Mouse (Mus musculus) ES-Bruce4 (cell line): ENCODE data around the gene Cnpy3. TPM values are rescaled to one million over a fixed set of nuclear protein-coding genes. Genes with fewer than 3 reads are reported as not detected.

Experiments
- H3K27ac ChIP-seq: 2 replicates; pipeline ENCODE4 v1.5.1; 2012; ENCODE audit warnings: low read length, inconsistent platforms; ENCODE audit not compliant: insufficient read depth
- H3K27me3 ChIP-seq: 2 replicates; pipeline ENCODE4 v1.6.1; 2012; ENCODE audit warnings: mild to moderate bottlenecking, low read length, inconsistent platforms; ENCODE audit not compliant: control insufficient read depth, poor library complexity, insufficient read depth, severe bottlenecking
- H3K36me3 ChIP-seq: 2 replicates; pipeline ENCODE4 v1.6.1; 2012; ENCODE audit warnings: inconsistent platforms, mild to moderate bottlenecking, low read length, moderate library complexity; ENCODE audit not compliant: control insufficient read depth, poor library complexity, insufficient read depth, severe bottlenecking
- H3K4me1 ChIP-seq: one replicate; pipeline ENCODE4 v1.8.1; 2011; ENCODE audit warnings: low read length; ENCODE audit not compliant: control insufficient read depth, insufficient read depth
- H3K4me3 ChIP-seq: 2 replicates; pipeline ENCODE4 v1.5.1; 2011; ENCODE audit warnings: low read depth, mild to moderate bottlenecking, low read length
- H3K9ac ChIP-seq: 2 replicates; pipeline ENCODE4 v1.6.1; 2012; ENCODE audit warnings: low read depth, mild to moderate bottlenecking, inconsistent platforms; ENCODE audit not compliant: poor library complexity, severe bottlenecking
- H3K9me3 ChIP-seq: replicated peaks from 2 replicates; pipeline ENCODE4 v1.6.1; 2012; ENCODE audit warnings: mild to moderate bottlenecking, low read length, inconsistent platforms; ENCODE audit not compliant: control insufficient read depth, poor library complexity, insufficient read depth, severe bottlenecking
- CTCF ChIP-seq: IDR thresholded peaks from one replicate; pipeline ENCODE4 v1.8.1; 2011; ENCODE audit warnings: low read depth, low read length
- EP300 ChIP-seq: IDR thresholded peaks from 2 replicates; pipeline ENCODE4 v1.6.1; 2011; ENCODE audit warnings: low read depth, low read length; ENCODE audit not compliant: insufficient read depth
- POLR2A ChIP-seq: IDR thresholded peaks from one replicate; pipeline ENCODE4 v1.8.1; 2011; ENCODE audit warnings: low read length; ENCODE audit not compliant: insufficient read depth
- polyA plus RNA-seq: library from polyadenylated mRNA; stranded (reverse); fragments of >200 nt; gene quantifications from 2 replicates; pipeline ENCODE4 v1.2.4, GENCODE M21; 2011; ENCODE audit warnings: low read depth; ENCODE audit not compliant: missing spikeins, insufficient read depth, insufficient read length

Gene Cnpy3
- polyA plus RNA-seq, 1 experiment = 31.2 TPM

GRCm38 (mm10) chr17:46721077-46721476, 30.9 kb downstream of the Cnpy3 start:
- no peaks in the 10 kb centered on the region for H3K36me3 ChIP-seq
- no peak overlapping the region for H3K9ac ChIP-seq
- H3K27ac ChIP-seq = no peak overlapping the region
- H3K9me3 ChIP-seq = no peaks in the 10 kb centered on the region
- TF ChIP-seq POLR2A = no peak
- no peak for TF ChIP-seq EP300
- no peak for TF ChIP-seq CTCF
- H3K4me1 ChIP-seq = no peaks in the 10 kb centered on the region
- H3K27me3 ChIP-seq = no peaks in the 10 kb centered on the region
- H3K4me3 ChIP-seq = no peak overlapping the region

GRCm38 (mm10) chr17:46714756-46715481, 37.1 kb downstream of the Cnpy3 start:
- no peak overlapping the region for H3K4me3 ChIP-seq
- H3K27me3 ChIP-seq = no peaks in the 10 kb centered on the region
- no peaks in the 10 kb centered on the region for H3K4me1 ChIP-seq
- 0 out of 2 replicates have a peak, but pooled peaks cover 5% of the 10 kb centered on the region for H3K36me3 ChIP-seq
- no peak overlapping the region for H3K9ac ChIP-seq
- no peak overlapping the region for H3K27ac ChIP-seq
- no peak for TF ChIP-seq CTCF
- TF ChIP-seq POLR2A = no peak
- TF ChIP-seq EP300 = no peak
- H3K9me3 ChIP-seq = no peaks in the 10 kb centered on the region

GRCm38 (mm10) chr17:46713849-46714248, 38.2 kb downstream of the Cnpy3 start:
- H3K36me3 ChIP-seq = 0 out of 2 replicates have a peak, but pooled peaks cover 5% of the 10 kb centered on the region
- H3K4me1 ChIP-seq = no peaks in the 10 kb centered on the region
- H3K9ac ChIP-seq = no peak overlapping the region
- no peak for TF ChIP-seq POLR2A
- no peak for TF ChIP-seq CTCF
- TF ChIP-seq EP300 = no peak
- H3K27ac ChIP-seq = no peak overlapping the region
- H3K27me3 ChIP-seq = no peaks in the 10 kb centered on the region
- no peak overlapping the region for H3K4me3 ChIP-seq
- no peaks in the 10 kb centered on the region for H3K9me3 ChIP-seq

GRCm38 (mm10) chr17:46712442-46712841, 39.6 kb downstream of the Cnpy3 start:
- Histone ChIP-seq H3K27ac (no peak overlapping the region), H3K36me3 (0 out of 2 replicates have a peak, but pooled peaks cover 5% of the 10 kb centered on the region), H3K9me3 (no peaks in the 10 kb centered on the region), H3K27me3 (no peaks in the 10 kb centered on the region), H3K4me3 (peak overlapping the region; percentile 84; the same call in 1 of the 2 replicates), H3K9ac (peak overlapping the region; percentile 98), H3K4me1 (no peaks in the 10 kb centered on the region)
- TF ChIP-seq EP300 (no peak), POLR2A (no peak), CTCF (no peak)

GRCm38 (mm10) chr17:46711612-46712271, 40.3 kb downstream of the Cnpy3 start:
- peak overlapping the region; percentile 84 for H3K4me3 ChIP-seq
- H3K27ac ChIP-seq = no peak overlapping the region
- peak overlapping the region; percentile 98 for H3K9ac ChIP-seq
- no peaks in the 10 kb centered on the region for H3K4me1 ChIP-seq
- TF ChIP-seq POLR2A (no peak), CTCF (no peak), EP300 (no peak)
- 0 out of 2 replicates have a peak, but pooled peaks cover 5% of the 10 kb centered on the region for H3K36me3 ChIP-seq
- H3K9me3 ChIP-seq = no peaks in the 10 kb centered on the region
- no peaks in the 10 kb centered on the region for H3K27me3 ChIP-seq
